Mouse (Mus musculus): ENCODE measurements at regions not wholly inside any gene's neighbourhood (a gene's known extent, or its start where the extent isn't known, plus 50 kb on each side); places are given as distances from the start of the nearest gene placed in this dataset.

DNA sequence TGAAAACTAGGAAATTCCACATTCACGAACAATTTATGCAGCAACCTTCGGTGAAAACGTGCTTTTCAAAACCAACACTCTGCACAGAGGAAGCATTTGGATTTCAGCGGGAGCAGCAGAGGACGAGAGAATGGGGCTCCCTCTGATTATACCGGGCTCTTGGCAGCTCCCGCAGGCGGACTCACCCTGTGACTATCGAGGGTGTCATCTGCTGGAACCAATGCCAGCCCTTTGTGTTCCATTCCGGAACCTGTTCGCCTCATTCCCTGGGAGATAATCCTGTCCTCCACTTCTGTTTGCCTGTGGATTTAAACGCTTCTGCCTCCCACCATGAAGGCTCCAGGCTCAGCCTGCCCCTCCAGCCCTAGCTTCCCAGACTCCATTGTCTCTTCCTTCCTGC is 77.1 kb downstream of the Utp18 start:
- no peak overlapping the region for H3K27ac ChIP-seq (replicated peaks)
- no peaks in the 10 kb centered on the region for H3K9me3 ChIP-seq
- no peak overlapping the region for H3K4me3 ChIP-seq
- H3K27me3 ChIP-seq, result no peaks in the 10 kb centered on the region
- 78% methylated on average over 12 of the region's 12 CpGs for WGBS
- no peaks in the 10 kb centered on the region for H3K36me3 ChIP-seq
- no peak overlapping the region for H3K9ac ChIP-seq (replicated peaks)
- no peak overlapping the region for H3K4me2 ChIP-seq (replicated peaks)
- ATAC-seq (replicated peaks), result no peak
- H3K4me1 ChIP-seq, result no peaks in the 10 kb centered on the region

DNA sequence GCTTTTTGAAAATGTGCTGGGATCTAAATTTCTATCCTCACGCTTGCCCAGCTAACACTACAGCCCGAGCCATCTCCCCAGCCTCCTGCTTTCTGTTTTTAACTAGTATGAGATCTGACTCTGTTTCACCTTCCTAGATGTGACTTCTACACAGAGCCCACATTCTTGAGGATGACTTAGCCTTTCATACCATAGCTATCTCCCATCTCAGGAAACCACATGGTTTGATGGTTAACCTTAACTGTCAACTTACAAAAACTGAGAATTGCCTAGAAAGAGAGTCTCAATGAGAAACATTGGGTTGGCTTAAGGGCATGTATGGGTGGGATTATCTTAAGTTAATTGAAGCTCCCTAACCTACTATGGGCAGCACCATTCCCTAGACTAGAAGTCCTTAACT is 78.4 kb downstream of the Utp18 start:
- Histone ChIP-seq H3K9ac (replicated peaks) (no peak overlapping the region), H3K4me1 (no peaks in the 10 kb centered on the region), H3K9me3 (no peaks in the 10 kb centered on the region), H3K27ac (replicated peaks) (no peak overlapping the region), H3K27me3 (no peaks in the 10 kb centered on the region), H3K36me3 (no peaks in the 10 kb centered on the region), H3K4me2 (replicated peaks) (no peak overlapping the region), H3K4me3 (no peak overlapping the region)
- ATAC-seq (replicated peaks), result no peak
- 96% methylated on average over 2 of the region's 2 CpGs for WGBS

DNA sequence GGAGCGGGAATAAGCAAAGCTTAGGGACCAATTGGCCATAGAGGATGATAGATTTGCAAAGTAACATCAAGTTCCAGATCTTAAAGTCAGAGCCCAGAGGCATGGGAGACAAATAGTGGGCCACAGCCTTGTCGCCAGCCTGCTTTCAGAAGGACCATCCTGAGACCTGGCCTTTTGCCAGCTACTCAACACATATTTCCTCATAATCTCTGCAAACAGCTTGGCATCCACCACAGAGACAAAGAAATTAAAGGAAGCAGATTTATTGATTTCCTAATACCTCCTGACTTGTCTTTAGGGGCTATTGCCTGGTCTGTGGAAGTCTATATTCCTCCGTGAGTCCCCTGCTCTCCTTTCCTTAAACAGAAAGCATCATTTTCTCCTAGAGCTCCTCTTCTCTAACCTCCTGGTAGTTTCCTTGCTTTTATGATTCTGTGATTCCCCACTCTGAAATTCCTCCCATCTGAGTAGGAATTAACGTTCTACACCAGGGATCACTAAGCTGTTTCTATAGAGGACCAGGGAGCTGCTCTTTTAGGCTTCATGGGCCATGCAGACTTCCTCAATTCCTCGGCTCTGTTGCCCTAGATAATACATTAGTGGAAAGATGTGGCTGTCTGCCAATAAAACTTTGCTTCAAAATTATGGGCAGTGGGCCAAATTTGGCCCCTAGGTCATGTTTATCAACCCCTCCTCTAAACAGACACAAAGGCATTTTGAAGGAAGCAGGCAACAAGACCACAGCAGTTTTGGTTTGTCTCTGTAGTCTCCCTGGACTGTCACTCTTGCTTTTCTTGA is 114.2 kb downstream of the Utp18 start:
- ATAC-seq (replicated peaks), result no peak
- H3K9me3 ChIP-seq, result no peaks in the 10 kb centered on the region
- H3K27ac ChIP-seq (replicated peaks), result no peak overlapping the region
- H3K36me3 ChIP-seq, result no peaks in the 10 kb centered on the region
- WGBS, result 69% methylated on average over 5 of the region's 5 CpGs
- no peak overlapping the region for H3K4me3 ChIP-seq
- no peaks in the 10 kb centered on the region for H3K27me3 ChIP-seq
- H3K9ac ChIP-seq (replicated peaks), result no peak overlapping the region
- H3K4me2 ChIP-seq (replicated peaks), result no peak overlapping the region
- H3K4me1 ChIP-seq, result no peaks in the 10 kb centered on the region

DNA sequence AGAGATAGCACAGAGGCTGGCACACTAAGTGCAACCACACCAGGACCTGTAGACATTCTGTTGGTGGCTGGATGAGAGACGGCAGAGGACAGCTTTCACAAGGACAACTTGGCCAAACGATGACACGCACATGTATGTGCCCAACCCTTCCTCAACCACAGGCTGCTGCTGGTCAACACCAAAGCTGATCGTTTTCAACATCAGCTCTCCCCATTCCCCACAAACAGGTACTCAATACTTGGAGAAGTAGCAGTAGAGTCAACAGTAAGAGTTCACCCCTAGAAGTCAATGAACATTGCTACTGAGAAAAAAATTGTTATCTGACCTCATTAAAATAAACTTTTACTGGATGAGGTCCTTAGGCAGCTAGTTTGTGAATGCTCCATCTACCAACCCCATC is 119.6 kb downstream of the Utp18 start:
- H3K27ac ChIP-seq (replicated peaks), result no peak overlapping the region
- no peaks in the 10 kb centered on the region for H3K9me3 ChIP-seq
- no peak for ATAC-seq (replicated peaks)
- WGBS, result 96% methylated on average over 4 of the region's 4 CpGs
- H3K4me1 ChIP-seq, result peaks cover 5% of the 10 kb centered on the region; the same call in 1 of the 2 replicates
- no peak overlapping the region for H3K9ac ChIP-seq (replicated peaks)
- no peak overlapping the region for H3K4me3 ChIP-seq
- H3K27me3 ChIP-seq, result no peaks in the 10 kb centered on the region
- no peak overlapping the region for H3K4me2 ChIP-seq (replicated peaks)
- no peaks in the 10 kb centered on the region for H3K36me3 ChIP-seq

DNA sequence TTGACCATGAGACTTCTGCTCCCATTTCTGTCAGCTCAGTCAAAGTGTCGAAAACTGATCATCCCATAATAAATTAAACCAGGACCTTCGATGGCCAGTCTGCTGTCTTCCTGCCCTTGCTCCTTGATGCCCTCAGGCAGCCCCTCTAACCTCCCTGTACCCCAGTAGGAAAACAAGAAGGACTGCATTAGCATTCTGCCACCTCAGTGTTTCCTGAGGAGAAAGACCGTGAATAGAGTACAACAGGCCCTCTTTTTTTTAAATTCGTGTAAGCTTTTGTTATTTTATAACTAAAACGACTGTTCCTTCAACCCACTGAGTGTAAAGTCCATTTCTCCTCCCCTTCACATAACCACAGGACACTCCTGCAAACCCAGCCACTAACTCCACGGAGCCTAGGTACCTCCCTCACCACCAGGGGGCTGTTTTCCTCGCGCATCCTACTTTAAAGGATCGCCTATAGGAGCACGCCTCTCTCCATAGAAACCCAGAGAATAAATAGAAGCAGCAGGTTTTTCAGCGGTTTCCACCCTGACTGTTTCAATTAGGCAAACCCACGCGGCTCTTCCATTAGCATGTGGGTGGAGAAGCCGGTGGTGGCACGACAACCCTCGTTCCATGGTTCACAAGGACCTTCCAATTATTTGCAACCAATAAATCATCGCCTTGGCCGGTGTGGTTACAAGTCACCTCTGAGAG is 122.6 kb downstream of the Utp18 start:
- peak overlapping the region; percentile 23 for H3K4me3 ChIP-seq
- WGBS, result 24% methylated on average over 18 of the region's 18 CpGs
- H3K9ac ChIP-seq (replicated peaks), result 0 out of 2 replicates have a peak overlapping the region, but pooled peaks have one; percentile 15
- H3K4me2 ChIP-seq (replicated peaks), result peak overlapping the region; percentile 44
- H3K27ac ChIP-seq (replicated peaks), result no peak overlapping the region
- H3K27me3 ChIP-seq, result no peaks in the 10 kb centered on the region
- ATAC-seq (replicated peaks), result peak; percentile 75
- H3K36me3 ChIP-seq, result no peaks in the 10 kb centered on the region
- peaks cover 5% of the 10 kb centered on the region; the same call in 1 of the 2 replicates for H3K4me1 ChIP-seq
- no peaks in the 10 kb centered on the region for H3K9me3 ChIP-seq

DNA sequence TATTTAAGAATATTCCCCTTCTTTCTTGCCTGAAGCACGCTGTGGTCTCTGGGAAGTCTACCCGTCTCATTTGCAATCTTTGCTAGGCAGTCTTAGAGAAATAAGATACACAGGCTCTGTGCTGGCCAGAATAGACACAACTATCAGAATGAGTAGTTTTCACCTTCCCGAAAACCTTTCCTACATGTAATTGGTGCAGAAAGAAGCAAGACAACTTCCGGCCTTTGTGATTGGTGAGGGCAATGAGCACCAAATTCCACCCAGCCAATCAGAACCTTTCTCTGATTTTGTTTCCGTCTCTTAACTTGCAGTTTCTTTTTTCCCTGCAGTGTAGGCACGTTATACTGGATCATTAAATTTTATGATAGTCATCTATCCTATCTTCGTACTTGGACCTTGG is 127.7 kb downstream of the Utp18 start:
- Histone ChIP-seq H3K4me3 (no peak overlapping the region), H3K27ac (replicated peaks) (no peak overlapping the region), H3K9ac (replicated peaks) (no peak overlapping the region), H3K9me3 (no peaks in the 10 kb centered on the region), H3K4me2 (replicated peaks) (no peak overlapping the region), H3K36me3 (no peaks in the 10 kb centered on the region), H3K27me3 (no peaks in the 10 kb centered on the region), H3K4me1 (no peaks in the 10 kb centered on the region)
- no peak for ATAC-seq (replicated peaks)
- 92% methylated on average over 7 of the region's 7 CpGs for WGBS

DNA sequence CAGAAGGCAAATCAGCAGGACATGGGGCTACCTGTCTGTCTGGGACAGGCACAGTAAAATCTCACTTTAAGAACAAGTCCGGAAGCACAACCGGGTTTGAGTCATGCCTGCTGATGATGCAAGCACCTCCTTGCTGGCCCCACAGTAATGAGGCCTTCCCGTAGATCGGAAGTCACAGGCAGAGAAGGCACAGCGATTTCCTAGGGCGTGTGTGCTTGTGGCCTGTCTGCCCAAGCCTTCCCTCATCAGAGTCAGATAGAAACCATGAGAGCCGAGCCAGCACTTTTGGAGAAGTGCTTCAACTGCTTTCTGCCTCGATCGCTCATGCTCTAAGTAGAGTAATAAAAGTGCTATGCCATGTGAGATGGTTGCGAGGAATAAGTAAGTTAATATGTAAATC is 148.9 kb downstream of the Utp18 start:
- no peak overlapping the region for H3K4me2 ChIP-seq (replicated peaks)
- H3K27me3 ChIP-seq, result no peaks in the 10 kb centered on the region
- H3K4me1 ChIP-seq, result no peaks in the 10 kb centered on the region
- H3K9me3 ChIP-seq, result no peaks in the 10 kb centered on the region
- no peak overlapping the region for H3K4me3 ChIP-seq
- no peaks in the 10 kb centered on the region for H3K36me3 ChIP-seq
- WGBS, result 95% methylated on average over 10 of the region's 10 CpGs
- no peak overlapping the region for H3K27ac ChIP-seq (replicated peaks)
- ATAC-seq (replicated peaks), result no peak
- no peak overlapping the region for H3K9ac ChIP-seq (replicated peaks)

DNA sequence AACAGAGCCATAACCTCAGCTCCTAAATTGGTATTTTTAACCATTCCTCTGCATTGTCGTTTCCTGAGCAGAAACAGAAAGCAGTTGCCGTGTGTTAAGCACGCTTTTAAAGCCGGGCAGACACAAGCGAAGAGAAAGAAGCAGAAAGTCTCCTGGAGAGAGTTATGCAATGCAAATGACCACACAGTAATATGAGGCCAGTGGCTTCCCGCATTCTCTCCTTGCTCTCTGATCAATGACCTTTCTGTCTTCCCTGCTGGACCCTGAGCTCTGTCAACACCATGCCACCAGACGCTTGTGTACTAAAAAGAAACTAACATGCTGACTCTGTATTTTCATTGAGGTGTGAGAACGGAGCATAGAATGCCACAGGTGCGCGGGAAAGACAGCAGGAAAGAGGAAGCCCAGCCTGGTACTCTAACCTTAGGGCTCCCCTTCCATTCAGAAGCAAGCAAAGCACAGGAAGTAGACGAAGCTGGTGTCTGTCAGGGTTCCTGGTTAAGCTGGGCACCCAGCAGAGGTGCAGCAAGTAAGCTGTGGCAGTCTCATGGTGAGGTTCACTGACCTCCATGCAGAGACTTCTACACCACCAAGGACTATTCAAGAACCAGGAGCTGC is 151.9 kb downstream of the Utp18 start:
- H3K9ac ChIP-seq (replicated peaks), result no peak overlapping the region
- no peaks in the 10 kb centered on the region for H3K9me3 ChIP-seq
- WGBS, result 72% methylated on average over 11 of the region's 11 CpGs
- H3K36me3 ChIP-seq, result no peaks in the 10 kb centered on the region
- H3K4me1 ChIP-seq, result no peaks in the 10 kb centered on the region
- H3K4me2 ChIP-seq (replicated peaks), result no peak overlapping the region
- no peak overlapping the region for H3K4me3 ChIP-seq
- H3K27ac ChIP-seq (replicated peaks), result no peak overlapping the region
- H3K27me3 ChIP-seq, result no peaks in the 10 kb centered on the region
- no peak for ATAC-seq (replicated peaks)

DNA sequence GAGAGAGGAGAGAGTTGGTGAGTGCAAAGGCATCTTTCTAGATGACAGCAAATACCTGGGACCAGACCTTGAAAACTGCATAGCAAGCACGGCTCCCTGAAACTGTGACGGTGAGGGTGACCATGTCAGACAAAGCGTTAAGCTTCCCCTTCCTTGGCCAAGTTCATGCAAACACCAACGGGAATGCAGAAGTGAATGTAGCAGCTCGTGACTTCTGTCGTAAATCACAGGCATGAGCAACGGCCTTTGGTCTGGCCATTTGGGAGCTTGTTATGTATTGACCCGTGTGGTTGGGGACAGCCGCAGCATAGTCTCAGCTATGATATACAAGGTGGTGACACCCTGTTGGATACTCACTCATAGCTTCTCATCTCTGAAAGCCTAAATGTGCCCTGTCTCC is 156.4 kb downstream of the Utp18 start:
- Histone ChIP-seq H3K4me3 (no peak overlapping the region), H3K27ac (replicated peaks) (no peak overlapping the region), H3K27me3 (no peaks in the 10 kb centered on the region), H3K4me1 (no peaks in the 10 kb centered on the region), H3K9ac (replicated peaks) (no peak overlapping the region), H3K9me3 (no peaks in the 10 kb centered on the region), H3K4me2 (replicated peaks) (no peak overlapping the region), H3K36me3 (no peaks in the 10 kb centered on the region)
- WGBS, result 93% methylated on average over 9 of the region's 9 CpGs
- no peak for ATAC-seq (replicated peaks)

DNA sequence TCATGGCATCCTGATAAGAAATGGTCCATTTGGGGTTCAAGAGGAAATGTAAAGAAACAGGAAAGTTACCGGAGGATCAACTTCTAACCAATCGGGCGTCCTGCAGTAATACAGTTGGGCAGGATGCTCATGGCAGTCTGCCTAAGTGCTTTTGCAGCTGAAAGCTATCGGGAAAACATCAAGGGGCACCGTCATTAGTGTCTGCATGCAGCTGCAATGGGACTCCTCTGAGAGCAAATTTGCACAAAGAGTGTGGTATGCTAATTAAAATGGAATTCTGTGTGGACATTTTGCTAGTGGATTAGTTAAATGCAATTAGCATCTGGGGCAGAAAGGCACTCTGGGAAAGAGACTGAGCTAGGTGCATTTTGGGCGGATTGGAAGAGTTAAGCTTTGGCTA is 160.3 kb downstream of the Utp18 start:
- Histone ChIP-seq H3K4me2 (replicated peaks) (no peak overlapping the region), H3K4me1 (no peaks in the 10 kb centered on the region), H3K36me3 (no peaks in the 10 kb centered on the region), H3K9ac (replicated peaks) (no peak overlapping the region), H3K4me3 (no peak overlapping the region), H3K27me3 (no peaks in the 10 kb centered on the region), H3K9me3 (no peaks in the 10 kb centered on the region), H3K27ac (replicated peaks) (no peak overlapping the region)
- WGBS, result 19% methylated on average over 6 of the region's 6 CpGs
- ATAC-seq (replicated peaks), result 0 out of 2 replicates have a peak, but pooled peaks have one; percentile 61

DNA sequence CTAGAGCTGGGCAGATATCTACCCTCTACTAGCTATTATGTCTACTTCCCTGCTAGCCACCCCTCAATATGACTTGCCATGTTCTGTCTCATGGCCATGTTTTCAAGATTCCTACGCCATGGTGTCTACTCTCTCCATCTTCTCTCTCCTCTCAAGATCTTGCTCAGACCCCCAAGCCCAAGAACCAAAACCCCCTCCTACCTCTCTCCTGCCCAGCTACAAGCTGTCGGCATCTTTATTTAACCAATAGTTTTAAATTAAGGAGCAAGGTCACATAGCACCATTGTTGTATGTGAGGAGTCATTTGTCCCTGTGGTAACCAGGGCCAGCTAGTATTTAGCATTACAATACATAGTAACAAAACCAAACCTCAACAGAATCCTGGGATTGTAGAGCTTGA is 166.4 kb downstream of the Utp18 start:
- 64% methylated on average over 2 of the region's 2 CpGs for WGBS
- H3K9ac ChIP-seq (replicated peaks), result no peak overlapping the region
- ATAC-seq (replicated peaks), result no peak
- no peaks in the 10 kb centered on the region for H3K36me3 ChIP-seq
- H3K27ac ChIP-seq (replicated peaks), result no peak overlapping the region
- H3K4me3 ChIP-seq, result no peak overlapping the region
- H3K4me1 ChIP-seq, result no peaks in the 10 kb centered on the region
- H3K4me2 ChIP-seq (replicated peaks), result no peak overlapping the region
- no peaks in the 10 kb centered on the region for H3K9me3 ChIP-seq
- no peaks in the 10 kb centered on the region for H3K27me3 ChIP-seq

DNA sequence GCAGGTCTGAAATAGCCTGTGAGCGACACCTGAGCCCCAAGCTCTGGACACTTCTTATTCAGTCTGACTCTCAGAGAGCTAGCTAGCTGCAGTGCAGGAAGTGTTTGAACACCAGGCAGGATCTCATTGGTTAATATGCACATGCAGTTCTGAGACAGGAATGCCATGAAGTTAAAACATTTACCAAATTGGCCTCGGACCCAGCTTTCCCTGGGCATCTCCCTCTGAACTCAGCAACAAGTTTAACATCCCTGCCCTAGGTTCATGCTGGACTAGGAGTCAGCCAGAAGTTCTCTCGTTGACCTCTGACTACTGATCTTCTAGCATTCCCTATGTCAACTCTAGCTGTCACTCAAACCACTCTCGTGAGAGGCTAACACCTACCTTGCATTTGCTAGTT is 175.9 kb downstream of the Utp18 start:
- no peaks in the 10 kb centered on the region for H3K27me3 ChIP-seq
- WGBS, result 90% methylated on average over 4 of the region's 4 CpGs
- no peaks in the 10 kb centered on the region for H3K9me3 ChIP-seq
- no peaks in the 10 kb centered on the region for H3K36me3 ChIP-seq
- H3K27ac ChIP-seq (replicated peaks), result no peak overlapping the region
- H3K4me1 ChIP-seq, result no peaks in the 10 kb centered on the region
- H3K4me3 ChIP-seq, result no peak overlapping the region
- no peak for ATAC-seq (replicated peaks)
- no peak overlapping the region for H3K9ac ChIP-seq (replicated peaks)
- no peak overlapping the region for H3K4me2 ChIP-seq (replicated peaks)

All from forebrain, embryonic 15.5 days (tissue).